Comparison of ENCODE assay signal across 8 mouse cellular contexts in genomic region chrX:139610033-139610764, GRCm38 (mm10). TPM values are rescaled to one million over a fixed set of nuclear protein-coding genes. Genes with fewer than 3 reads are reported as not detected.
DNase-seq lines count a peak whose midpoint lies in the region; ATAC-seq lines count a peak whose summit lies in the region.

No protein-coding gene starts in this region.

- H3K9me3 ChIP-seq in hindbrain, embryonic 13.5 days, result no peaks in the 10 kb centered on the region

- H3K4me3 ChIP-seq in hindbrain, embryonic 13.5 days, result peak overlapping the region; percentile 57

- 18% methylated on average over 44 of the region's 44 CpGs for WGBS in hindbrain, embryonic 13.5 days

- no peaks in the 10 kb centered on the region for H3K36me3 ChIP-seq in hindbrain, embryonic 13.5 days

- H3K4me2 ChIP-seq in hindbrain, embryonic 13.5 days, result peak overlapping the region; percentile 63

- H3K9ac ChIP-seq in hindbrain, embryonic 13.5 days, result peak overlapping the region; percentile 73

- H3K27ac ChIP-seq in hindbrain, embryonic 13.5 days, result no peak overlapping the region

- H3K27me3 ChIP-seq in hindbrain, embryonic 13.5 days, result peaks cover 30% of the 10 kb centered on the region

- peak; percentile 99 for ATAC-seq in hindbrain, embryonic 13.5 days (ENCODE audit: low FRiP score)

- DNase-seq in T-cell, adult 2 months (ENCODE audit: low spot score), result peak; percentile 74
- peak; percentile 84 to 90 for DNase-seq in cerebellum, postnatal 36 days
- DNase-seq in frontal cortex, postnatal 25 days (ENCODE audit: low spot score in 2 of 2), result peak; percentile 46 to 65
- peak; percentile 69 to 72 for DNase-seq in layer of hippocampus, postnatal 14 days (ENCODE audit: low spot score in 2 of 2)
- peak; percentile 73 for DNase-seq in lung, postnatal 10 days
- peak; percentile 37 for DNase-seq in ovary, postnatal 14 days (ENCODE audit: low spot score)
- DNase-seq in thymus, postnatal 10 days (ENCODE audit: low spot score in 2 of 2), result peak; percentile 50 to 64

- H3K4me1 ChIP-seq in hindbrain, embryonic 13.5 days (replicated peaks), result no peaks in the 10 kb centered on the region

RNA-seq across cellular contexts. Expression of gene Rnf128, which starts 47.1 kb away (rescaled TPM):
- 2.1 and 2.4 TPM in 2 replicates for polyA plus RNA-seq in hindbrain, embryonic 13.5 days (2015; fragmentation: Nextera tagmentation; extraction: Ambion mirVana)
- total RNA-seq in layer of hippocampus, postnatal 14 days (2021), result 10 to 100 TPM; 21.7 to 25.3 TPM

Comparison
In these comparisons a context has a peak if more than half of its experiments do, and no peak if none do; other contexts are left out.
1. DNase-seq: peak in every context shown above with its lines; median percentile 87 in cerebellum, postnatal 36 days; 74 in T-cell, adult 2 months; 73 in lung, postnatal 10 days; 70 in layer of hippocampus, postnatal 14 days; 57 in thymus, postnatal 10 days; 56 in frontal cortex, postnatal 25 days; 37 in ovary, postnatal 14 days.